Mouse (Mus musculus): ENCODE data around the gene AC124502.3. TPM values are rescaled to one million over a fixed set of nuclear protein-coding genes. Genes with fewer than 3 reads are reported as not detected.
A peak's percentile ranks its signal among the peaks of the same experiment; 100 is the strongest.

AC124502.3 gene
- total RNA-seq, 2 experiments from 2014 or later, result 5.0 to 5.3 TPM

DNA sequence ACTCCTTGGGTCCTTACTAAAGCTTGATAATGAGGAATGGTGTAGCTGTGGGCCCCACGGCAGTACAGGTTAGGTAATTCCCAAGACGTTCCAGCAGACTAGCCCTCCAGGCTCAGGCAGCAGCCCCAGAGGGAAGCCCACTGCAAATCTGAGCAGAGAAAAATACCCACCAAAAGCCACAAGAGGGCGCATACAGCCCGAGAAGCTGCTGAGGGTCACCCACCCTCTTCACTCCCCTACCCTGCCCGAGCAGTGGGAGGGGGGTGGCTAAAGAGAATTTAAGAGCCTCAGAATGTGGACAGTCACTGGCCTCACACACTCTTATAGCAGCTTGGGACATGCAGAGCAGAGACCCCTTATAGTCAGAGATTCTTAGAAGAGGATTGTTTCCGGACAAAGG, 17.6 kb downstream of the AC124502.3 start:
- DNase-seq (ENCODE audit: extremely low spot score in 1 of 2, low spot score in 1 of 2), result peak in 1 of 2 experiments; percentile 44

DNA sequence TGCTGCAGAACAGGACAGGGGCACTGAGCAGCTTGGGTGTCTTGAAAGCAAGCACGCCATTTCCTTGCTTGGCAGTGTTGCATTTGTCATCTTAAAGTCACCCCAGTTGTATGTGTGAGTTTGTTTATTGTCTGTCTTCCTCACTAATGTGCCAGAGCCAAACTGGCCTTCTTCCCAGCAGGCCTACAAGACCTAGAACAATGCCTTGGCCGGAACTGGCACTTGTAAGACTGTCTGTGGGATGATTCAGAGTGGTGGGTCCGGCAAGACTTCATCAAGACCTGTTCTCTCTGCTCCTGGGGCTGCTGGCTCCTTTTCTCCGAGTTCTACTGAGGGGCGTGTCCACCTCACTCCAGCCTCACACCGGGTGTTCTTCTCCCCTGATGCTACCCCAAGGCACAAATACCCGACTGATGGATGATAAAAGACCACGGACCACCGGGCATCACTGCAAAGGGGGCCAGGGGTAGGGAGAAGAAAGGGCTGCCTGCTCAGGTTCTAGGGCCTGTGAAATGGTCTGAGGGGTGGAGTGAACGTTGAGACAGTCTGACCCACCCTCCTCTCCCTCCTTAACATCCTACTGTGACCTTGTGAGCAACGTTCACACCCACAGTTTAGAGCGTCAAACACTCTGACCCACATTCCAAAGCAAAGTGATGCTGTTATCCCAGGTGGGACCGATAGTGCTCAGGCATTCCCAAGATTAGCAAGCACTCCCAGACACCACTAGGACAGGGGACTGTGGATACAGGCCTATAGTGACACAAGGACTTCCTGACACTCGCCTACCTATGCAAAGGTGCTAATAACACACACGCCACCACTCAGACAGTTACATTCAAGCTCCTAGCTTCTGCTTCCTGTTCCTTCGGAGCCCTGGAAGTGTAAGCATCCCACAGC, 19.4 kb downstream of the AC124502.3 start:
- DNase-seq (ENCODE audit: extremely low spot score in 1 of 2, low spot score in 1 of 2), result no peak

DNA sequence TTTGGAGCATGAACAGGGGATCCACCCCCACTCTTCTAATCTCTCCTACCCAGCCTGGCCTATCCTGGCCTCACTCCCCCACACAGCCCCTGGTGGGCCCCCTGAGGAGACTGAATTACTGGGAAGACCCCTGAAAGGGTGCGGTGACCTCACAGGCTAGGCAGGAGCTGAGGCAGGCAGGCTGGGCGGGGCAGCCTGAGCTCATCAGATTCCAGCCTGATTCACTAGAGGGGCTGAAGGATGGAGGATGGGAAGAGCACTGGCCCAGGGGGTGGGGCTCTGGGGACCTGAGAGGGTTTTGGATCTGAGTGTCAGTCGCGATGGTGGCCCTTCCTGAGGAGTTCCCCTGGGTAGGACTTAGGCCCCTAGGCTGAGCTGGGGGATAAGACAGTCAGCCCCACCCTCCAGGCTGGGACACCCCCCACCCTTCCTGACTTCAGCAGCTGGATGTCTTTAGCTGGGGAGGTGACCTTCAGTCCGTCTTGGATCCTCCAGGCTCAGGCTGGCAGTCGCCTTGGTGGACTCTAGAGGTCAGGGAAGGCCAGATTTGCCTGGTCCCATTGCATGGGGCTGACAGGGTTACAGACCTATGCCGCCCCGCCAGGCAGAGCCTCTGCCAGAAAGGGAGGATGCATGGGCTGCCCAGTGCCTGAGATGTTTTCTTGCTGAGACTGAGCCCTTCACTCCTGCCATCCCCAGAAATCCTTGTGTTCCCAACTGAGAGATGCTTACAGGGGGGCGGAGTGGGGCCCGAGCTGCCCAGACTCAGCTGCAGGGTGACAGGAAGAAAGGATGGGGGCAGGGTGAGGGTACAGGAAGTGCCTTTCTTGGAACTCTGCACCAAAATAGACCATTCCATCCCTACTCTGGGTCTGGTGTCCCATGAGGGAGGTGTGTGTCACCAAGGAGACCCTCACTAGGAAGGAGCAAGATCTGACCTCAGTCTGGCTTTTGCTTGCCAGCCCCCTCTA, 20.4 kb downstream of the AC124502.3 start:
- no peak for DNase-seq (ENCODE audit: extremely low spot score in 1 of 2, low spot score in 1 of 2)

DNA sequence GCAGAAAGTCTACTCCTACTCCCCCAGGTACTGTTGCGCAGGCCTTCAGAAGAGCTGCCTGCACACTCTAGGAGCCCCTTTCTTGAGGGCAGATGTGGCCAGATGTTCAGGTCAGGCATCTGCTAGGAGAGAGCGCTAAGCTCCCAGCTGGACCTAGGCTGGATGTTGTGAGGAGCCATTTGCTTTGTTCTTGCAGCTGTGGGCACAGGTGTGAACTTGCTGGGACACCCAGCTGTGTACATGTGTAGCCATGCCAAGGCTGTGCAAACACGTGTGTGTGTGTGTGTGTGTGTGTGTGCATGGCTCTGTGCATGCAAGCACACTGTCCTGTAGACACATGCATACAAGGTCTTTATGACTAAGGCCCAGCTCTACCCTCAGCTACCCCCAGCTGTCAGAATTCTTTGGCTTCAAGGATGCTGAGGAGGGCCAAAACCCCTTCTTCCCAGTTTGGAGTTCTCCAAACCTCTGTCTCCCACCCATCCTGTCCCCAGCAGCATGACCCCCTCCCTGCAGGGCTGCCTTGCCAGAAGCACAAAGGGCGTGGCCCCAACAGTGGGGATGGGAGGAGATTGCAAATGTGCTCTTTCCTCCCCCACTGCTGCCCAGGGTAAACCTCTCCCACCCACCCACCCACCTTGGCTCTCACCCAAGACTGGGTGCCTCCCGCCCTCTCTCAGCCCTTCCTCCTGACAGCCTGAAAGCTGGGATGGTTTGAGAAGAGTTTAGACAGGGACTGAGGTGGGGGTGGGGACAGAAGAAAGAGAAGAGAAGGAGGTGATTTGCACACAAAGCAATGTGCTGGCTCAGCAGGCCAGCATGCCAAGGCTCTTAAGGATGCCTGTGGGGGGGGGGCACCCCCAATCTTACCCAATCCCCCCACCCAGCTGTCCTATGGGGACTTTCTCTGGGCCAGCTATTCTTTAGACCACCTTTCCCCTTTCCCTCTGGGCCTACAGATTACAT, 22.0 kb downstream of the AC124502.3 start:
- no peak for DNase-seq (ENCODE audit: extremely low spot score in 1 of 2, low spot score in 1 of 2)

DNA sequence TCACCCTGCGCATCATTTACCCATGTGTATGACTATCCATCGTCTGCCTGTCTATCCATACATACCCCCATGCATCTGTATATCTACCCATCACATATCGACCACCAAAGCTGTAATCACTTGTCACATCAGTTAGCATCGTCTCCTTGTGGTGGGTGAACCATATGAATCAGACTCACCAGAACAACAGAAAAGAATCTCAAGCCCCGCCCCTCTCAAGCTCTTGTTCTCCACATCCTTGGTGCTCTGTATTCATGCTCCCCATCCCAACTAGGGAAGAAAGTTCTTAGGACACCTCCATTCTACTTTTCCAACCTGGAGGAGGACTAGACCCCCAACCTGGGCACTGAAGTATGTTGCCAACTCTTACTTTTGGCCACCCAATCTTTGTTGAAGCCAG, 23.4 kb downstream of the AC124502.3 start:
- DNase-seq (ENCODE audit: extremely low spot score in 1 of 2, low spot score in 1 of 2), result no peak

GRCm38 (mm10) chr19:5062446-5062845, 23.8 kb downstream of the AC124502.3 start:
- DNase-seq (ENCODE audit: extremely low spot score in 1 of 2, low spot score in 1 of 2), result no peak

DNA sequence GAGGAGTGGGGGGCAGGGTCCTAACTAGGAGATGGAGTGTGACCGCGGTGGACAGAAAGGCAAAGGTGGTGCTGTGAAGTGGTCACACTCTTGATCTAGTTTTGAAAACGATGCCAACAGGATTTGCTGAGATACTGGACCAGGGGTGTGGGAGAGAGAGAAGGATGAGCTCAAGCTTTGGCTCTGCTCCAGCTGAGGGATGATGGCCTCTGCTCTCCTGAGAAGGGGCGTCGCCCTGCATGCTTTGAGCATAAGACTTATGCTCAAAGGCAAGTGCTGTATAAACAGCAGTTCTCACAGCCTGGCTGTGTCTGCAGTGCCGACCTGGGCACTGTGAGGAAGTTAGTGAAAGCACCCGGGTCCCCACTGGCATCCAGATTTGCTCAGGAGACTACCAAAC, 26.4 kb downstream of the AC124502.3 start:
- DNase-seq (ENCODE audit: extremely low spot score in 1 of 2, low spot score in 1 of 2), result no peak

DNA sequence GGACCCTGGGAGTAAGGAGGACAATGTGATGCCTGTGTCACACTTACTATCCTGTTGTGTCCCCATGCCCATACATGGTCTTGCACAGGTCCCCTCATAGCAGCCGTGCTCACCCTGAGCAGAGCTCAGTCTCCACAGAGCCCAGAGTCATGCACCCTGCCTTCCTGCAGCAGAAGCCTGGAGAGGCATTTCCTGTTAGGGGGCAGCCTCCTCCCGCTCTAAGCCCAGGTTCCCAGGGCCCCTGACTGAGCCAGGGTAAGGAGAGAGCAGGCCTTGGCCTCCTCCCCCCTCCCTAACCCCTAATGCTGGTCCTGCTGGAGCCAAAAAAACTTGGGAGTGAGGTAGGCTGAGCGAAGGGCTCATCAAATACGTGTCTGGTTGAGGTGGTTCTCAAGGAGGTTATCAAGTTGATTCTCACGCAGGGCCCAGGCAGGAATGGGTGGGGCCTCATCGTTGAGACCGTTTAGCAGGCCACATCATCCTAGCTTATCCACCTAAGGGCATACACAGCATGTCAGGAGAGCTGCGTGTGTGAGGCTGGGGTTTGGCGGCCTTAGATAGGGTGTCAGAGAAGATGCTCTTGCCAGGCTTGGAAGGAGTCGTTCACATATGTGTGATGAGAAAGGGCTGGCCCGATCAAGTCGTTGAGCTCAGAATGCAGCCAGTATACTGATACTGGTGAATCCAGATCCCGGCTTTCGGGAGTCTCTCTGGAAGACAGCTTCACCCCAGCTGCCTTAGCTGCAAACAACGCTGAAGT, 28.5 kb downstream of the AC124502.3 start:
- no peak for DNase-seq (ENCODE audit: extremely low spot score in 1 of 2, low spot score in 1 of 2)

- no peak for DNase-seq (ENCODE audit: extremely low spot score in 1 of 2, low spot score in 1 of 2)
These were observed 29.3 kb downstream of the AC124502.3 start, which contains the start of gene Cd248 for GRCm38 (mm10) chr19:5067867-5068569. TSS of gene Cd248 (plus strand) at chr19:5068078.

- no peak for DNase-seq (ENCODE audit: extremely low spot score in 1 of 2, low spot score in 1 of 2)
These were observed 30.0 kb downstream of the AC124502.3 start for GRCm38 (mm10) chr19:5068570-5069234.

DNA sequence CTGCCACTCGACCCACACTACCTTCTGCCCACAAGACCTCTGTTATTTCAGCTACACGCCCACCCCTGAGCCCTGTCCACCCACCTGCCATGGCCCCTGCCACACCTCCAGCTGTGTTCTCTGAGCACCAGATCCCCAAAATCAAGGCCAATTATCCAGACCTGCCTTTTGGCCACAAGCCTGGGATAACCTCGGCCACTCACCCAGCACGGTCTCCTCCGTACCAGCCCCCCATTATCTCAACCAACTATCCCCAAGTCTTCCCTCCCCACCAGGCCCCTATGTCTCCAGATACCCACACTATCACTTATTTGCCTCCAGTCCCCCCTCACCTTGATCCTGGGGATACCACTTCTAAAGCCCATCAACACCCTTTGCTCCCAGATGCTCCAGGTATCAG, 30.8 kb downstream of the AC124502.3 start:
- DNase-seq (ENCODE audit: extremely low spot score in 1 of 2, low spot score in 1 of 2), result no peak

DNA sequence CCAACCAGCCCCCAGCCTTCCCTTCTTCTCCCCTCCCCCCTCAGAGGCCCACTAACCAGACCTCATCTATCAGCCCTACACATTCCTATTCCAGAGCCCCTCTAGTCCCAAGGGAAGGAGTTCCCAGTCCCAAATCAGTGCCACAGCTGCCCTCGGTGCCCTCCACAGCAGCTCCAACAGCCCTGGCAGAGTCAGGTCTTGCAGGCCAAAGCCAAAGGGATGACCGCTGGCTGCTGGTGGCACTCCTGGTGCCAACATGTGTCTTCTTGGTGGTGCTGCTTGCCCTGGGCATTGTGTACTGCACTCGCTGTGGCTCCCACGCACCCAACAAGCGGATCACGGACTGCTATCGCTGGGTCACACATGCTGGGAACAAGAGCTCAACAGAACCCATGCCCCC, 31.3 kb downstream of the AC124502.3 start:
- no peak for DNase-seq (ENCODE audit: extremely low spot score in 1 of 2, low spot score in 1 of 2)

- no peak for DNase-seq (ENCODE audit: extremely low spot score in 1 of 2, low spot score in 1 of 2)
These were observed 32.4 kb downstream of the AC124502.3 start for GRCm38 (mm10) chr19:5071077-5071476.

- no peak for DNase-seq (ENCODE audit: extremely low spot score in 1 of 2, low spot score in 1 of 2)
These were observed 33.1 kb downstream of the AC124502.3 start for GRCm38 (mm10) chr19:5071545-5072369.

DNA sequence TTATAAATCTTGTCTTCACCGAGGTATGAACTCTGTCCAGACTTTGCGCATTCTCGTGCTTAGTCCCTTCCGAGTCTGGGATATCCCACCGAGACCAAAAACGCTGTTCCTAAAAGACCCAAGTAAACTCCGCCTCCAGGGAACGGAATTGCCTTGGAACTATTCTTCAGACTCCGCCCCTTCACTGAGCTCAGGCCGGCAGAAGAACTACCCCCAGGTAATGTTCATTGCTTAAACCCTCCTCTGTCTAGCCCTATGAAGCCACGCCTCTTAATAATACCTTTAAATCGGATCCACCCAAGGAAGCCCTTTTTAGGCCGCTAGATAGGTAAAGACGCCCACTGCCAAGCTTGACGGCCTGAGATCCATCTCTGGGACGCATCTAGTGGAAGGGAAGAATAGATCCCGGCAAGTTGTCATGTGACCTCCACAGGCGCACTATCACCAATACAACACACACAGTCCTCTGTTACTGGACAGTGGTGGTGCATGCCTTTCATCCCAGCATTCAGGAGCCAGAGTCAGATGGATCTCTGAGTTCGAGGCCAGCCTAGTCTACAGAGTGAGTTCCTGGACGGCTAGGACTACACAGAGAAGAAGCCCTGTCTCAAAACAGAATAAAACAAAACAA, 33.8 kb downstream of the AC124502.3 start:
- no peak for DNase-seq (ENCODE audit: extremely low spot score in 1 of 2, low spot score in 1 of 2)

DNA sequence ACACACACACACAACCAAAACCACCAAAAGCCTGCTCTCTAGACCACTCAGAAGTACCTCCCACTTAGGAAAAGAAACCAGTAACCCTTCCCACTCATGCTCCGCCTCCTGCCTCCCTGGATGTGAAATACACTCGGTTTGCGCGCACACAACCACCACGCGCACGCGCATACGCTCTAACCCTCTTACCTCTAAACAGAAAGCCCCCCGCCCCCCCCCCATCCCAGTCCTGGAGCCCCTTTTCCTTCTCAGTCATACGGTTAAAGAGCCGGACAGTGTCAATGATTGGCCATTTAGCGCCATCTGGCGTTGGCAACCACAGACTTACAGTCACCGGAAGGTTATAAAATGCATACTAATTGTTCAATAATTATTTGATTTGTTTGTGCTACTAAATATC, 34.3 kb downstream of the AC124502.3 start:
- peak in 1 of 2 experiments; percentile 61 for DNase-seq (ENCODE audit: extremely low spot score in 1 of 2, low spot score in 1 of 2)

DNA sequence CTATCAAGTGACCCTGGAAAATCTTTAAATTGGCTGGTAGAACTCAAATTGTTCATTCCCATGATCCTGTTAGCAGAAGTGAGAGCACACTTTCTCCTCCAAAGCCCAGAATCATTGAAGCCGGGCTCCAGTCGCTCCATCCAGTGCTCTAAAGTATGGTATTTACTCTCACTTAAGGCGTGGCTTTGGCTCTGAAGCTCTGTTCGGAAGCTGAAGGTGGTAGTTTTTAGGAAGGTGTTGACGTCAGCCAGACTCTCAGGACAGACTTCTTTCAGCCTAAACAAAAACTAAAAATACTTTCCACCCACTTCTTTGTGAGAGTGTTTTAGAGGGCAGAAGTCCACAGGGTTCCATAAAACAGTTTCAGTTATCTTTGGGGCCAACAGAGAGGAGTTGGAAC, 34.8 kb downstream of the AC124502.3 start:
- no peak for DNase-seq (ENCODE audit: extremely low spot score in 1 of 2, low spot score in 1 of 2)
